Mouse (Mus musculus) thymus, postnatal 25 days (tissue): ENCODE results near the gene Hist1h2br.
"Not testable (repeated sequence)": the region's sequence is repeated elsewhere in the genome, so short reads cannot be mapped to it uniquely, and the experiment has no call there.

Experiments
- DNase-seq: peaks from one replicate; pipeline ENCODE4 v3.0.0; 2022

Gene Hist1h2br

GRCm38 (mm10) chr13:21847883-21848282, 14.3 kb downstream of the Hist1h2br start:
- no peak for DNase-seq

- not testable (repeated sequence) for DNase-seq
Measured at GRCm38 (mm10) chr13:21850696-21851095, 17.2 kb downstream of the Hist1h2br start.

GRCm38 (mm10) chr13:21852215-21852945, 18.8 kb downstream of the Hist1h2br start:
- DNase-seq: no peak

GRCm38 (mm10) chr13:21855146-21855545, 21.6 kb downstream of the Hist1h2br start:
- peak; percentile 79 for DNase-seq

GRCm38 (mm10) chr13:21855698-21856162, 22.2 kb downstream of the Hist1h2br start:
- DNase-seq: peak; percentile 27

GRCm38 (mm10) chr13:21861608-21862007, 28.1 kb downstream of the Hist1h2br start:
- no peak for DNase-seq

GRCm38 (mm10) chr13:21865503-21865902, 32.0 kb downstream of the Hist1h2br start:
- not testable (repeated sequence) for DNase-seq

- DNase-seq: no peak
Measured at GRCm38 (mm10) chr13:21880735-21881134, 47.2 kb downstream of the Hist1h2br start.

- DNase-seq: peak; percentile 6
Measured at GRCm38 (mm10) chr13:21881878-21882669, 48.5 kb downstream of the Hist1h2br start.

- DNase-seq: peak; percentile 16
Measured at GRCm38 (mm10) chr13:21882760-21883405, 49.3 kb downstream of the Hist1h2br start.

GRCm38 (mm10) chr13:21883407-21883806, 49.9 kb downstream of the Hist1h2br start:
- no peak for DNase-seq

- DNase-seq: no peak
Measured at GRCm38 (mm10) chr13:21884586-21884985, 51.0 kb downstream of the Hist1h2br start.
